28 mouse cellular contexts compared by ENCODE assay signal in genomic region chr12:70876270-70876998, GRCm38 (mm10). TPM values are rescaled to one million over a fixed set of nuclear protein-coding genes. Genes with fewer than 3 reads are reported as not detected.
A peak's percentile ranks its signal among the peaks of the same experiment; 100 is the strongest.
DNase-seq lines count a peak whose midpoint lies in the region; ATAC-seq and TF ChIP-seq lines count a peak whose summit lies in the region.
"Had no signal": no experiment of that assay in that cellular context is flagged by ENCODE, and none has a peak within 500 bp of the region (broad histone marks: within the 10 kb centered on the region; RNA-seq: fewer than 3 reads in every experiment).

No protein-coding gene starts in this region.

- no peak for ATAC-seq in embryonic facial prominence, embryonic 15.5 days (ENCODE audit: insufficient number of reproducible peaks, low FRiP score, low TSS enrichment, low read depth)
- no peak for ATAC-seq in kidney, embryonic 16.5 days (ENCODE audit: low FRiP score, low TSS enrichment)
- ATAC-seq: forebrain, embryonic 16.5 days; hindbrain, postnatal 0 days; intestine, embryonic 15.5 days; Patski had no signal

- H3K4me1 ChIP-seq in embryonic facial prominence, embryonic 15.5 days, result 0 out of 2 replicates have a peak, but pooled peaks cover 2% of the 10 kb centered on the region
- peaks cover under 1% of the 10 kb centered on the region; the same call in 1 of the 2 replicates for H3K4me1 ChIP-seq in embryonic facial prominence, embryonic 10.5 days
- 0 out of 2 replicates have a peak, but pooled peaks cover 4% of the 10 kb centered on the region for H3K4me1 ChIP-seq in kidney, embryonic 16.5 days (ENCODE audit: insufficient read depth, low read length)
- H3K4me1 ChIP-seq: forebrain, embryonic 10.5 days; hindbrain, embryonic 12.5 days had no signal

- TF ChIP-seq CTCF in layer of hippocampus, adult 2 months (conservative IDR thresholded peaks at IDR 0.05), result no peak

- 83% methylated on average over 21 of the region's 21 CpGs for WGBS in embryonic facial prominence, embryonic 15.5 days
- WGBS in embryonic facial prominence, embryonic 10.5 days, result 92% methylated on average over 21 of the region's 21 CpGs
- 86% methylated on average over 21 of the region's 21 CpGs for whole genome bisulfite sequencing in kidney, embryonic 16.5 days

- no peak overlapping the region for H3K9ac ChIP-seq in embryonic facial prominence, embryonic 15.5 days
- no peak overlapping the region for H3K9ac ChIP-seq in kidney, embryonic 16.5 days (replicated peaks; ENCODE audit: low read length)
- H3K9ac ChIP-seq: hindbrain, embryonic 12.5 days; intestine, embryonic 15.5 days; limb, embryonic 15.5 days; liver, embryonic 14.5 days had no signal

- no peak overlapping the region for H3K4me2 ChIP-seq in embryonic facial prominence, embryonic 15.5 days (replicated peaks)
- H3K4me2 ChIP-seq in kidney, embryonic 16.5 days (replicated peaks; ENCODE audit: low read depth, low read length), result no peak overlapping the region
- H3K4me2 ChIP-seq: heart, embryonic 11.5 days; hindbrain, embryonic 12.5 days; intestine, embryonic 15.5 days; limb, embryonic 15.5 days had no signal

- H3K27ac ChIP-seq in embryonic facial prominence, embryonic 15.5 days (replicated peaks), result 0 out of 2 replicates have a peak overlapping the region, but pooled peaks have one; percentile 17
- no peak overlapping the region for H3K27ac ChIP-seq in embryonic facial prominence, embryonic 10.5 days (replicated peaks)
- peak overlapping the region; percentile 60 for H3K27ac ChIP-seq in layer of hippocampus, adult 2 months
- H3K27ac ChIP-seq in kidney, embryonic 16.5 days (ENCODE audit: low read length), result no peak overlapping the region
- H3K27ac ChIP-seq: forebrain, embryonic 10.5 days; hindbrain, embryonic 12.5 days; hindbrain, postnatal 0 days; intestine, embryonic 15.5 days; kidney, postnatal 0 days; limb, embryonic 10.5 days; limb, embryonic 15.5 days; liver, embryonic 14.5 days; macrophage had no signal

- H3K9me3 ChIP-seq in embryonic facial prominence, embryonic 15.5 days (replicated peaks), result no peaks in the 10 kb centered on the region
- no peaks in the 10 kb centered on the region for H3K9me3 ChIP-seq in embryonic facial prominence, embryonic 10.5 days
- H3K9me3 ChIP-seq in kidney, embryonic 16.5 days (ENCODE audit: low read length), result no peaks in the 10 kb centered on the region
- H3K9me3 ChIP-seq: forebrain, embryonic 10.5 days; G1E; hindbrain, embryonic 12.5 days; intestine, embryonic 15.5 days; limb, embryonic 10.5 days; limb, embryonic 15.5 days had no signal

- no peak overlapping the region for H3K4me3 ChIP-seq in embryonic facial prominence, embryonic 15.5 days (replicated peaks)
- H3K4me3 ChIP-seq in embryonic facial prominence, embryonic 10.5 days, result no peak overlapping the region
- H3K4me3 ChIP-seq in layer of hippocampus, adult 2 months, result no peak overlapping the region
- no peak overlapping the region for H3K4me3 ChIP-seq in kidney, embryonic 16.5 days (ENCODE audit: low read length)
- H3K4me3 ChIP-seq: forebrain, embryonic 10.5 days; hindbrain, embryonic 12.5 days; intestine, embryonic 15.5 days; limb, embryonic 10.5 days; limb, embryonic 15.5 days had no signal

- H3K27me3 ChIP-seq in embryonic facial prominence, embryonic 15.5 days, result no peaks in the 10 kb centered on the region
- H3K27me3 ChIP-seq in embryonic facial prominence, embryonic 10.5 days (replicated peaks; ENCODE audit: low read depth, poor library complexity, severe bottlenecking), result no peaks in the 10 kb centered on the region
- H3K27me3 ChIP-seq in kidney, embryonic 16.5 days (ENCODE audit: insufficient read depth, low read length), result no peaks in the 10 kb centered on the region
- H3K27me3 ChIP-seq: hindbrain, embryonic 12.5 days; intestine, embryonic 15.5 days; limb, embryonic 15.5 days; Patski had no signal

- no peak for DNase-seq in embryonic facial prominence, embryonic 10.5 days (ENCODE audit: low spot score)
- peak in 1 of 2 experiments; percentile 31 for DNase-seq in layer of hippocampus, adult 2 months (ENCODE audit: low spot score in 2 of 2)
- no peak for DNase-seq in layer of hippocampus, postnatal 10 days (ENCODE audit: low spot score in 2 of 2)
- peak; percentile 59 for DNase-seq in brain, adult 2 months (ENCODE audit: low read depth, low spot score)
- DNase-seq: adrenal gland, postnatal 10 days; B cell, adult 2 months; gastrocnemius, postnatal 36 days; heart, adult 18-20 months; heart, postnatal 36 days; kidney, adult 2 months; lung, adult 2 months; lung, postnatal 10 days; midbrain, embryonic 14.5 days had no signal

- peaks cover 49% of the 10 kb centered on the region for H3K36me3 ChIP-seq in embryonic facial prominence, embryonic 15.5 days
- peaks cover 63% of the 10 kb centered on the region for H3K36me3 ChIP-seq in embryonic facial prominence, embryonic 10.5 days (replicated peaks)
- H3K36me3 ChIP-seq in kidney, embryonic 16.5 days (ENCODE audit: insufficient read depth, low read length), result peaks cover 13% of the 10 kb centered on the region; the same call in 1 of the 2 replicates
- H3K36me3 ChIP-seq: intestine, embryonic 15.5 days had no signal

RNA-seq across cellular contexts. Expression of gene Frmd6, which starts 51.1 kb away (rescaled TPM):
- 60.1 and 61.6 TPM in 2 replicates for polyA plus RNA-seq in embryonic facial prominence, embryonic 15.5 days (2015; fragmentation: Nextera tagmentation; extraction: Ambion mirVana)
- 45.1 and 54.5 TPM in 2 replicates for polyA plus RNA-seq in embryonic facial prominence, embryonic 10.5 days (2016; fragmentation: Nextera tagmentation; extraction: Ambion mirVana)
- total RNA-seq in layer of hippocampus, adult 2 months (2021), result 10 to 100 TPM; 17.6 to 18.4 TPM
- total RNA-seq in layer of hippocampus, postnatal 10 days (2021), result 10 to 100 TPM; 11.0 to 12.5 TPM
- polyA plus RNA-seq in kidney, embryonic 16.5 days (2015; fragmentation: Nextera tagmentation; extraction: Ambion mirVana), result 21.8 and 22.7 TPM in 2 replicates

Comparison
In these comparisons a context has a peak if more than half of its experiments do, and no peak if none do; other contexts are left out.
1. H3K27ac ChIP-seq: peak in embryonic facial prominence, embryonic 15.5 days (single experiment) and layer of hippocampus, adult 2 months (single experiment); none in embryonic facial prominence, embryonic 10.5 days (single experiment) and kidney, embryonic 16.5 days (single experiment).